Mouse (Mus musculus): ENCODE data around the gene Scrn2. TPM values are rescaled to one million over a fixed set of nuclear protein-coding genes. Genes with fewer than 3 reads are reported as not detected.

Gene Scrn2
- polyA plus RNA-seq, 1 experiment from 2014 or later = 16.7 TPM

DNA sequence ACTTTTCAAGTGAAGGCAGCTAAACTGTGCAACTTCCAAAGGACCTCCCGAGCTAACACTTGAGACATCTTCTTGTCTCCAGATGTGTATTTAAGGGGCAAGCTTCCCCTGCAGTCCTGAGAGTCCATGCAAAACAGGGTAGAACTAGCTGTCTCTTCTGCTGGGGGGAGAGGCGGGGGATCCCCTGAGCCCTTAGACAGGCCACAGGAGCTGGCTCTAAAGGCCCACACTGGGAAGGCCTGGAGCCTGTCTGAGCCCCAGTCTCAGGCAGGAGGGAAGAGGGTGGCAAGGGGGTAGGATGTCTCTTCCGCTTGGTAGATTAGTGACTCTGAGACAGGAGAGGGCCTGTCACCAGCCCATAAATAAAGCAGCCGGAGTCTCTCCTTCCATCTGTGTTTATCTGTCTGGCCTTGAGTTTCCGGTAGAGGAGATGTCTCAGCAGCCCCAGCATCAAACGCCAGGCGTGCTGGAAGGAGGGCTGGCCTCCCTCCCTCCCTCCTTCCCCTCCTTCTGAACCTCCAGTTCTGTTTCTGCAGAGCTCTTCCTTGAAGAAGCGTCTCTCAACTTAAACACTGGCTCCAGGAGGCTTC, 36.9 kb upstream of the Scrn2 start:
- Histone ChIP-seq H3K4me3 (ENCODE audit: low read depth, low read length) (no peak overlapping the region), H3K4me2 (ENCODE audit: low read length) (no peak overlapping the region), H3K9me3 (replicated peaks; ENCODE audit: control insufficient read depth, low read length, poor library complexity, severe bottlenecking) (no peaks in the 10 kb centered on the region), H3K9ac (ENCODE audit: low read depth, low read length) (no peak overlapping the region), H3K36me3 (ENCODE audit: control insufficient read depth, insufficient read depth, low read length) (no peaks in the 10 kb centered on the region), H3K27ac (ENCODE audit: low read length) (no peak overlapping the region), H3K27me3 (ENCODE audit: control insufficient read depth, insufficient read depth, low read depth, low read length) (no peaks in the 10 kb centered on the region), H3K4me1 (ENCODE audit: control insufficient read depth, insufficient read depth, low read length) (peaks cover 13% of the 10 kb centered on the region)
- no peak for ATAC-seq
- WGBS = 56% methylated on average over 8 of the region's 8 CpGs

DNA sequence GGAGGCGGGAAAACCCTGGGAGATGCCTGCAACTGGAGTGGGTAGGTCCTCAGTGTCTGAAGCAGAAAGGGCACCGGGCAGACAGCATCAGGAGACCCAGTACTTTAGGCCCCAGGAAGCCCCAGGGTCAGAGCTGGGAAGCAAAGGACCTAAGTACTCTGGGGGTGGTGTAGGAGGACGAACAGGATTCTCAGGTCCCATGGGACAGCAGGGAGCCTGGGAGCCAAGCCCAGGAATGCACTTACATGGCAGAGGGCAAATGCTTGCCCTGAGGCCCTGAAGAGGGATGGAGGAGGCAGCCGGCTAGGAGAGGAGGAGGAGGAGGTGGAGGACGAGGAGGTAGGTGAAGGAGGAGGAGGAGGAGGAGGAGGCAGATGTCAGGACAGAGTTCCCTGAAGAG, 34.7 kb upstream of the Scrn2 start:
- ATAC-seq = no peak
- Histone ChIP-seq H3K4me1 (ENCODE audit: control insufficient read depth, insufficient read depth, low read length) (peaks cover 11% of the 10 kb centered on the region; the same call in 1 of the 2 replicates), H3K36me3 (ENCODE audit: control insufficient read depth, insufficient read depth, low read length) (no peaks in the 10 kb centered on the region), H3K4me2 (ENCODE audit: low read length) (no peak overlapping the region), H3K9ac (ENCODE audit: low read depth, low read length) (no peak overlapping the region), H3K27me3 (ENCODE audit: control insufficient read depth, insufficient read depth, low read depth, low read length) (no peaks in the 10 kb centered on the region), H3K9me3 (replicated peaks; ENCODE audit: control insufficient read depth, low read length, poor library complexity, severe bottlenecking) (no peaks in the 10 kb centered on the region), H3K27ac (ENCODE audit: low read length) (no peak overlapping the region), H3K4me3 (ENCODE audit: low read depth, low read length) (no peak overlapping the region)
- WGBS = 26% methylated on average over 5 of the region's 5 CpGs

DNA sequence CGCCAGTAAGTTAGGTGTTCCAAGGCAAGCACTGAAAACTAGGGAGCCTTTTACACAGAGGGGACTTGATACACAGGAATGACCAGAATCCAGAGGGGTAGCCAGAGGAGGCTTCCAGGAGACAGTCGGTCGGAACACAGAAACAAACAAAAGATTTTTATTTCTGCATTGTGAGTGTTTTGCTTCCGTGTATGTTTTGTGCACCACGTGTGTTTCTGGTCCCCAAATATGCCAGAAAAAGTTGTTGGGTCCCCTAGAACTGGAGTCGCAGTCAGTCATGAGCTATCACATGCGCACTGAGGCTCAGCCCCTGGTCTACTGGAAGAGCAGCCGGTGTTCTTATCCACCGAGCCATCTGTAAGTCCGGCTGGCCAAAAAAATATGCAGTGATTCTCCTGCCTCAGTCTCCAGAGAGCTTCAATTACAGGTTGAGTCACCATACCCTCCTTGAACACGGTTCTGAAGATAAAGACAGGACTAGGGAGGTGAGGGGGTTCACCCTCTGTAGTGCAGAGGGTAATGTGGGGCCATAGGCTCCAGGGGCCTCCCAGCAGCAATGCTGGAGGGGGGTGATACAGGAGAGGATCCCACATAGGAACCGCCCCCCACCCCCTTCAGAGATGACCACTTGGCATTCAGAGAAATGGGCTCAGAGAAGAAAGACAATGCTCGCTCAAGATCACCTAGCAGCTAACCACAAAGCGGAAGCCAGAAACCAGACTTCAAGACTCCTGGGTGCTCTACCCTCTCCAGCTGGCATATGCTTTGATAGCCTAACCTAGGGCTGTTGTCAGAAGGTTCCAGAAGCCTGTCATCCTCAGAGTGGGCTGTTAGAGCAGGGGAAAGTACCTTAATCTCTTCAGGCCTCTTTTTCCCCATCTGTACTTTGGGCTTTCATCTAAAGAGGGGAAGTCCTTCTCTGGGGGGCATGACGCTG, 33.6 kb upstream of the Scrn2 start:
- H3K4me1 ChIP-seq (ENCODE audit: control insufficient read depth, insufficient read depth, low read length) = peaks cover 11% of the 10 kb centered on the region; the same call in 1 of the 2 replicates
- H3K27me3 ChIP-seq (ENCODE audit: control insufficient read depth, insufficient read depth, low read depth, low read length) = no peaks in the 10 kb centered on the region
- no peak overlapping the region for H3K4me2 ChIP-seq (ENCODE audit: low read length)
- no peaks in the 10 kb centered on the region for H3K9me3 ChIP-seq (replicated peaks; ENCODE audit: control insufficient read depth, low read length, poor library complexity, severe bottlenecking)
- WGBS = 79% methylated on average over 15 of the region's 15 CpGs
- H3K36me3 ChIP-seq (ENCODE audit: control insufficient read depth, insufficient read depth, low read length) = no peaks in the 10 kb centered on the region
- H3K27ac ChIP-seq (ENCODE audit: low read length) = no peak overlapping the region
- H3K9ac ChIP-seq (ENCODE audit: low read depth, low read length) = no peak overlapping the region
- no peak overlapping the region for H3K4me3 ChIP-seq (ENCODE audit: low read depth, low read length)
- ATAC-seq = no peak

DNA sequence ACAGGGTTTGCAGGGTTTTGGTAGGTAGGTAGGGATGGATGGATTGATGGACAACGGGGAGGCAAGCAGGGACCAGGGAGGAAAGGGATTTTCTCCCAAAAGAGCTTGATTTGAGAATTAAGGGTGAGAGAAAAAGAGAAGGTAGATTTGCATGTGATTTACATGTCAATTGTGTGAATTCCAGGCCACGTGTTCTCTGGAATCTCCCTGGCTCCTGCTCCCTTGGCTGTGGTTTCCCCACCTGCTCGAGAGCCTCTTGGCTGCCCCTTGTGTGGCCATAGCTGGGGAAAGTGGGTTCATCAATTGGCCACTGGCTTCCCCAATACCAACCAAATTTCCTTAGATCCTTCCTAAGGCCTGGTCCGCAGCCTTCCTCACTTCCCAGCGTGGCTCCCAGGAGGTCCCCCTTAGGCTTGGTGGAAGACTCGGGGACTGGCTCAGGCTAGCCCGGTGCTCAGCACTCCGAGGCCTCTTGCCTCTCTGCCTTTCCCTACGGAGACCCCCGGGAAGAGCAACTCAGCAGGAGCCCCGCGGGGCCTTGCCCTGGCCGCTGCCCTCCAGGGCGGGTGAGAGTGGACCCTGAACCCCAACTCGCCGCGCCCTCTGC, 32.9 kb upstream of the Scrn2 start:
- Histone ChIP-seq H3K27ac (ENCODE audit: low read length) (no peak overlapping the region), H3K4me3 (ENCODE audit: low read depth, low read length) (peak overlapping the region; percentile 31), H3K9ac (ENCODE audit: low read depth, low read length) (peak overlapping the region; percentile 69), H3K4me1 (ENCODE audit: control insufficient read depth, insufficient read depth, low read length) (peaks cover 11% of the 10 kb centered on the region; the same call in 1 of the 2 replicates), H3K4me2 (ENCODE audit: low read length) (peak overlapping the region; percentile 60), H3K9me3 (replicated peaks; ENCODE audit: control insufficient read depth, low read length, poor library complexity, severe bottlenecking) (no peaks in the 10 kb centered on the region), H3K27me3 (ENCODE audit: control insufficient read depth, insufficient read depth, low read depth, low read length) (no peaks in the 10 kb centered on the region), H3K36me3 (ENCODE audit: control insufficient read depth, insufficient read depth, low read length) (no peaks in the 10 kb centered on the region)
- no peak for ATAC-seq
- WGBS = 6% methylated on average over 17 of the region's 17 CpGs

DNA sequence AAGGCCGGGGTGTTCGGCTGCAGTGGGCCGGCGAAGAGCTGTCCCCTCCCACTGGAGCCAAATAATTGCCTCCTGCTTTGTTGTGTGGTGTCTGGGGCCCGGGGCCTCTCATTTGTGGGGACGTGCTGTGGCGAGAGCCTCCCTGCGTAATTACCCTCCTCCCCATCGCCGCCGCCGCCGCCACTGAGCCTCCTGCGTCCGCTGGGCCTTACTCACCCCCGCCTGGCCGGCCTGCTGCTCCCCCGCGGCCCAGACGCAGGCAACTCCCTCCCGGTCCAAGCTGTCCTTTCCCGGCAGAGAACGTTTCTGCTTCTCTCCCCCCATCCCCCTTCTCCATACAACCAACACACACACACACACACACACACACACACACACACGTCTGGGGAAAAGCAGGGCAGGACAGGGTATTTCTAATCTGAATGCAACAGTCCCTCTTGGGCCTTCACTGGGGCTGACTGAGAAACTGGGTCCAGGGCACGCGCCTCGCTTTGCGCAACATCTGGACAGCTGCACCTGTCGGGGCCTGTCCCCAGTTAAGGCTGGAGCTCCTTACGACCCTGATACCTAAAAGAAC, 32.3 kb upstream of the Scrn2 start:
- Histone ChIP-seq H3K27ac (ENCODE audit: low read length) (no peak overlapping the region), H3K9ac (ENCODE audit: low read depth, low read length) (peak overlapping the region; percentile 69), H3K4me3 (ENCODE audit: low read depth, low read length) (peak overlapping the region; percentile 31), H3K4me2 (ENCODE audit: low read length) (peak overlapping the region; percentile 60), H3K27me3 (ENCODE audit: control insufficient read depth, insufficient read depth, low read depth, low read length) (no peaks in the 10 kb centered on the region), H3K36me3 (ENCODE audit: control insufficient read depth, insufficient read depth, low read length) (no peaks in the 10 kb centered on the region), H3K4me1 (ENCODE audit: control insufficient read depth, insufficient read depth, low read length) (peaks cover 11% of the 10 kb centered on the region; the same call in 1 of the 2 replicates), H3K9me3 (replicated peaks; ENCODE audit: control insufficient read depth, low read length, poor library complexity, severe bottlenecking) (no peaks in the 10 kb centered on the region)
- ATAC-seq = no peak
- 4% methylated on average over 28 of the region's 30 CpGs for WGBS

DNA sequence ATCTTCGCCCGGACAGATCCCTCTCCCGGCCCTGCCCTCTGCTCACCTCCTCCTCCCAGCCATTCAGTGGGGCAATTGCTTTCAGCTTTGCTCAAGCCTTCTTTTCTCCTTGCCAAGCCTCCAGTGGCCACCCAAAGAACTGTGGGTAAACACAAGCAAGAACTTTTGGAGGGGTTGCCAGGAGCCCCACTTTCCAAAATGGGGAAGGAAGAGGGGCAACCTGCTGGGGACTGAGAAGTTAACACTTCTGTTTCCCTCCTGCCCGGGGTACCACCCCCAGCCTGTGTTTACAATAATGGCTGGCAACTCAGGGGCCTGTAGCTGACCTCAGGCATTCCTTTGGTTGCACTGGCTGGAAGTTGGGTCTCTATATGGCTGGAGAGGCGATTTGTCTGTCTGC, 26.6 kb upstream of the Scrn2 start:
- 46% methylated on average over 5 of the region's 5 CpGs for WGBS
- Histone ChIP-seq H3K9ac (ENCODE audit: low read depth, low read length) (no peak overlapping the region), H3K4me3 (ENCODE audit: low read depth, low read length) (no peak overlapping the region), H3K4me1 (ENCODE audit: control insufficient read depth, insufficient read depth, low read length) (no peaks in the 10 kb centered on the region), H3K9me3 (replicated peaks; ENCODE audit: control insufficient read depth, low read length, poor library complexity, severe bottlenecking) (no peaks in the 10 kb centered on the region), H3K36me3 (ENCODE audit: control insufficient read depth, insufficient read depth, low read length) (no peaks in the 10 kb centered on the region), H3K27me3 (ENCODE audit: control insufficient read depth, insufficient read depth, low read depth, low read length) (no peaks in the 10 kb centered on the region; the same call in 1 of the 2 replicates), H3K4me2 (ENCODE audit: low read length) (no peak overlapping the region), H3K27ac (ENCODE audit: low read length) (no peak overlapping the region)
- ATAC-seq = no peak

DNA sequence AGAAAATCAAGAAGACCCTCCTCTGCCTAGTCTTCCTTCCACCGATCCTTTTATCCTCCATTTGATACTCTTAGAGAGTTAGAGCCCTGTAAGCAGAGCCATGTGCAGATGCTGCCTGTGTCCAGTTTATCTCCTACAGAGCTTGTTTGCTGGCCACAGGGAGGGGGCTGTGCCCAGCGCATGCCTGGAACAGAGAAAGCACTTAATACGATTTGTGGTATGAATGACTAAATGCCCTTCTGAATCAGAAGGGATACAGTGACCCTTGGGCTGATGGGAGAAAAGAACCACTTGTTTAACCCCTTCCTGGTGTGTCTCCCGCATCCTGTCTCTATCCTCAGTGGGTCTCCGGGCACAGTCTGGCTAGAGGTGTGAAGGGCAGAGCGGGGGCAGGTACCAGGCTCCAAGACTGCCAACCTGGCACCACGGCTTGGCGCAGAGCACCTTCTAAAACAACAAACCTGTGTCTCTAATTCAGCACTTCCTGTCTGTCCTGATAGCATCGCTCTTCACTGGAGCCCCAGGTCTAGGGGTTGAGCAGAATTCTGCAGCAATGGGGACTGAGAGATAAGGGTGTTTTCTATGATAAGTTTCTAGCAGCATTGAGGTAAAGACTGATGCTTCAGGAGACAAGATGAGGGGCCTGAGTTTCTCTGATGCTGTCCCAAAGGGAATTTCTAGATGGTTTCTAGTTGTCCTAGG, 22.5 kb upstream of the Scrn2 start:
- Histone ChIP-seq H3K27me3 (ENCODE audit: control insufficient read depth, insufficient read depth, low read depth, low read length) (no peaks in the 10 kb centered on the region; the same call in 1 of the 2 replicates), H3K9ac (ENCODE audit: low read depth, low read length) (no peak overlapping the region), H3K9me3 (replicated peaks; ENCODE audit: control insufficient read depth, low read length, poor library complexity, severe bottlenecking) (no peaks in the 10 kb centered on the region), H3K4me1 (ENCODE audit: control insufficient read depth, insufficient read depth, low read length) (no peaks in the 10 kb centered on the region), H3K36me3 (ENCODE audit: control insufficient read depth, insufficient read depth, low read length) (no peaks in the 10 kb centered on the region), H3K4me3 (ENCODE audit: low read depth, low read length) (no peak overlapping the region), H3K4me2 (ENCODE audit: low read length) (no peak overlapping the region), H3K27ac (ENCODE audit: low read length) (no peak overlapping the region)
- no peak for ATAC-seq
- 72% methylated on average over 9 of the region's 9 CpGs for WGBS

DNA sequence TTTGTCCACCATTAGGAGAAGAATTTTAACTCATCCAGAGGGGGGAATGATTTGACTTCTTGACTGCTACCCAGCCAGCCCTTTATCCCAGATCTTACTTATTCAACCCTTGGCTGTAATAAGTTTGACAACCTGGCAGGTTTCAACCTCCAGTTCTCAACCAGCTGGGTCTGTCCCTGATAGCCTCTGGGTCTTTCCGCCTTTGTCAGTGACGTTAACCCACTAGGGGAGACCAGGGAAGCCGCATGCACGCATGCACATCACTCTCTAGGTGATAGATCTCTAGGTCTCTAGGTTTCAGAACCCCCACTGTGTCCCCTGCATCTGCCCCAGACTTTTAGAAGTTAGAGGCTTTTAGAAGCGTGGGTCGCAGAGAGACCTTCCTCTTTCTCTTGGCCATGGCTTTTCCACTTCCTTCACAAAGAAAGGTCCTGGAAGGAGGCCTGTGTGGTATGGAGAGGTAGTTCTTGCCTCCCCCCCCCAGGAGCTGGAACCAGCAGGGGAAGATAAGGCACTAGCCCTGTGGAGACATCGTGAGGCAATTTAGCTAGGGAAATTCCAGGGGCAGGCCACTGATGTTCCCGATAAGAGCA, 20.4 kb upstream of the Scrn2 start:
- no peak overlapping the region for H3K4me3 ChIP-seq (ENCODE audit: low read depth, low read length)
- H3K9me3 ChIP-seq (replicated peaks; ENCODE audit: control insufficient read depth, low read length, poor library complexity, severe bottlenecking) = no peaks in the 10 kb centered on the region
- H3K4me1 ChIP-seq (ENCODE audit: control insufficient read depth, insufficient read depth, low read length) = no peaks in the 10 kb centered on the region
- H3K36me3 ChIP-seq (ENCODE audit: control insufficient read depth, insufficient read depth, low read length) = no peaks in the 10 kb centered on the region
- H3K4me2 ChIP-seq (ENCODE audit: low read length) = no peak overlapping the region
- H3K27ac ChIP-seq (ENCODE audit: low read length) = no peak overlapping the region
- H3K9ac ChIP-seq (ENCODE audit: low read depth, low read length) = no peak overlapping the region
- peaks cover 1% of the 10 kb centered on the region for H3K27me3 ChIP-seq (ENCODE audit: control insufficient read depth, insufficient read depth, low read depth, low read length)
- no peak for ATAC-seq
- 70% methylated on average over 8 of the region's 8 CpGs for WGBS
